Mouse (Mus musculus): ENCODE results near the gene Mrto4. TPM values are rescaled to one million over a fixed set of nuclear protein-coding genes. Genes with fewer than 3 reads are reported as not detected.
A peak's percentile ranks its signal among the peaks of the same experiment; 100 is the strongest.

Gene Mrto4
- polyA plus RNA-seq, 1 experiment, result 18.8 TPM

DNA sequence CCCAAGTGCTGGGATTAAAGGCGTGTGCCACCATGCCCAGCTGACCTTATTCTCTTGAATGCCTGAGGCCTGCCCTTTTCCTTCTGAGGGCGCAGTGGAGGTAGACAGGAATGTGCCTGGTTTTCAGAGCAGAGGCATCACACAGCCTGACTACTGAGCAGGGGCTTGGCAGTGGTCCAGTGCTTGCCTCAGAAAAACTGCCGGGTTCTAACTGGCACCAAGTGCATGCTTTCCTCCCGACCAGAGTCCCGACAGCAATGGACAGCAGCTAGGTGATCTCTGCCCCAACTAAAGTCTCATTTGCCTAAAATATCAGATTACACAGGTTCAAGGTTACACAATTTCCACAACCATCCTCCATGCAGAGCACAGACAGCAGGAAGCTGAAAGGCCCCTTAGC, 8.7 kb downstream of the Mrto4 start:
- peaks cover 10% of the 10 kb centered on the region for H3K4me1 ChIP-seq (ENCODE audit: control insufficient read depth, insufficient read depth, low read length)
- TF ChIP-seq POLR2A (IDR thresholded peaks at IDR 0.05; ENCODE audit: borderline replicate concordance, low read depth, low read length) (no peak), CTCF (IDR thresholded peaks at IDR 0.05; ENCODE audit: low read depth, low read length) (no peak)
- H3K27ac ChIP-seq (ENCODE audit: insufficient read depth, low read depth, low read length), result no peak overlapping the region
- no peak overlapping the region for H3K4me3 ChIP-seq (ENCODE audit: insufficient read depth, low read length)

DNA sequence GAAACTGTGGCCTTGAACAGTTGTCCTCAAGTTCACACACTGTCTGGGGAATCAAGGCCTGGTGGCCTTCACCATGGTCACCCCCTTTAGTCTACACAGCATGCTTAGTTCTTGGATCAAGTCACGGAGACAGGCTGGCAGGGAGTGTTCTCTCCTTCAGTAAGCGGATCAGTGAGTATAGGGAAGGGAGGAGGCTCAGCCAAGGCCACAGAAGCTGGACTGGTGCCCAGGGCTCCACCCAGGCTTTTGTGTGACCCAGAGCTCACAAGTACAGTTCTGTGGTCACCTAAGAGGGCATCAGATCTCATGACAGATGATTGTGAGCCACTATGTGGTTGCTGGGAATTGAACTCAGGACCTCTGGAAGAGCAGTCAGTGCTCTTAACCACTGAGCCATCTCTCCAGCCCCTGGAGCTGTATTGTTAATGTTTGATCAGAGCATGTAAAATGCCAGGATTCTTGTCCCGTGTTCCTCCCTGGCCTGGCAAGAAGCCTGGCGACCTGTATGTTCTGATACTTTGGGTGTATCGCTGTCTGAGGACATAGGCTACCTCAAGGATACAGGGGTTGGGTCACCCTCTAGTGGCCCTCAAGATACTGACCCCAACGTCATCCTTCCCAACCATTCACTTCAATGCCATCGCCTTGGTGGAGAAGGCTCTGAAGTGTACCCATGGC, 10.7 kb downstream of the Mrto4 start:
- TF ChIP-seq CTCF (IDR thresholded peaks at IDR 0.05; ENCODE audit: low read depth, low read length) (no peak), POLR2A (IDR thresholded peaks at IDR 0.05; ENCODE audit: borderline replicate concordance, low read depth, low read length) (no peak)

DNA sequence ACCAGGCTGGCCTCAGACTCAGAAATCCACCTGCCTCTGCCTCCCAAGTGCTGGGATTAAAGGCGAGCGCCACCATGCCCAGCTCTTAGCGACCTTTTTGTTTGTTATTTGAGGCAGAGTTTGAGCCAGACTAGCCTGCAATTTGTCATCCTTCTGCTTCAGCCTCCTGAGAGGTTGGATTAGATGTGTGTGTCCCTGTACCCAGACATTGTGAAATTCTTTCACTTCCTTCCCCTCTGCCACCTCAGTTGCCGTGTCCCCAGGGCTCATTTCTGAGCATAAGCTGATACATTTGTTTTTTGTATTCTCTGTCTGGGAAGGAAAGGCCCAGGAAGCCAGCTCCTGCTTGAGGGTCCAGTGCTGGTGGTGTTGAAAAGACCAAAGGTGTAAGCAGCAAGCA, 11.5 kb downstream of the Mrto4 start:
- TF ChIP-seq POLR2A (IDR thresholded peaks at IDR 0.05; ENCODE audit: borderline replicate concordance, low read depth, low read length) (no peak), CTCF (IDR thresholded peaks at IDR 0.05; ENCODE audit: low read depth, low read length) (no peak)
- no peak overlapping the region for H3K4me3 ChIP-seq (ENCODE audit: insufficient read depth, low read length)
- peaks cover 13% of the 10 kb centered on the region for H3K4me1 ChIP-seq (ENCODE audit: control insufficient read depth, insufficient read depth, low read length)
- H3K27ac ChIP-seq (ENCODE audit: insufficient read depth, low read depth, low read length), result no peak overlapping the region

More for the DNA sequence above, 10.7 kb downstream of the Mrto4 start:
- Histone ChIP-seq H3K4me3 (ENCODE audit: insufficient read depth, low read length) (no peak overlapping the region), H3K27ac (ENCODE audit: insufficient read depth, low read depth, low read length) (no peak overlapping the region), H3K4me1 (ENCODE audit: control insufficient read depth, insufficient read depth, low read length) (peaks cover 13% of the 10 kb centered on the region)

DNA sequence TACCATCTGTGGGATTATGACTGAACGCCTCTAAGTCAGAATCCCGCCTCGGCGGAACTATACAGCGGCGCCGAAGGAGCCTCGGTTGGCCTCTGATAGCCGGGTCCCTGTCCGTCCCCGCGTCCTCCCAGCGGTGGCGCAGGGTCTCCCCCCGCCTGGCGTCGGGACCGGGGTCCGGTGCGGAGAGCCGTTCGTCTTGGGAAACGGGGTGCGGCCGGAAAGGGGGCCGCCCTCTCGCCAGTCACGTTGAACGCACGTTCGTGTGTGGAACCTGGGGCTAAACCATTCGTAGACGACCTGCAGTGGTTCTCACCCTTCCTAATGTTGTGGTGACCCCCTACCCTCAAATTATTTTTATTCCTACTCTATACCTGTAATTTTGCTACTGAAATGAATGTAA, 14.2 kb downstream of the Mrto4 start:
- Histone ChIP-seq H3K4me1 (ENCODE audit: control insufficient read depth, insufficient read depth, low read length) (peaks cover 13% of the 10 kb centered on the region), H3K4me3 (ENCODE audit: insufficient read depth, low read length) (no peak overlapping the region), H3K27ac (ENCODE audit: insufficient read depth, low read depth, low read length) (no peak overlapping the region)
- no peak for TF ChIP-seq CTCF (IDR thresholded peaks at IDR 0.05; ENCODE audit: low read depth, low read length)
- TF ChIP-seq POLR2A (IDR thresholded peaks at IDR 0.05; ENCODE audit: borderline replicate concordance, low read depth, low read length), result no peak

DNA sequence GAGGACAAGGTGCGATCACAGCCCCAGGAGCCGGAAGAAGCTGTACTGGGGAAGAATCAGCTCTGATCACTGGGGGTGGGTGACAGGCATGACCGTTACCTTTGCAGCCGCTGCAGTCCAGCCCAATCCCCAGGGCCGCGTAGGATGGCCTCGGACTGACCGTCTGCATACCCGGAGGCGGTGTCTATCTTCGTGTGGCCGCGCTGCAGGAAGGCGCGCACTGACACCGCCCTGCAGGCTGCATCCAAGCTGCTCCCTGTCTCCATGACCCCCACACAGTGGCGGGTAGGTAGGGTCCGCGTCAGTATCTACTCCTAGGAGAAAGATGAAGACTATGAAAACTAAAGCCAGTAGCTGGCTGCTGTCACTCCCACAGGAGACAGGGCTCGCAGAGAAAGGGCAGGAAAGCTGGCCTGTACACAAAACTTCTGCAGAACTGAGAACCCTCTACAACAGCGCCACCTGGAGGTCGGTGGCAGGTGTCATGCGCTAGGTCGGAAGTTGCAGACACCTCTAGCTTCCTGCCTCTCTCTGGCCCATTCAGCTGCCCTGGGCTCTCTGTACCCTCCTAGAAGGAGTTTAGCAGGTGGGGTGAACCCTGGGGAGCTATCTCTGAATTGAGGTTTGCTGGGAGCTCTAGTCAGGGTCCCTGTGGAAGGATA, 15.4 kb downstream of the Mrto4 start:
- H3K4me1 ChIP-seq (ENCODE audit: control insufficient read depth, insufficient read depth, low read length), result peaks cover 12% of the 10 kb centered on the region
- TF ChIP-seq POLR2A (IDR thresholded peaks at IDR 0.05; ENCODE audit: borderline replicate concordance, low read depth, low read length), result no peak
- peak; percentile 53 for TF ChIP-seq CTCF (IDR thresholded peaks at IDR 0.05; ENCODE audit: low read depth, low read length)
- H3K4me3 ChIP-seq (ENCODE audit: insufficient read depth, low read length), result peak overlapping the region; percentile 47
- no peak overlapping the region for H3K27ac ChIP-seq (ENCODE audit: insufficient read depth, low read depth, low read length)

DNA sequence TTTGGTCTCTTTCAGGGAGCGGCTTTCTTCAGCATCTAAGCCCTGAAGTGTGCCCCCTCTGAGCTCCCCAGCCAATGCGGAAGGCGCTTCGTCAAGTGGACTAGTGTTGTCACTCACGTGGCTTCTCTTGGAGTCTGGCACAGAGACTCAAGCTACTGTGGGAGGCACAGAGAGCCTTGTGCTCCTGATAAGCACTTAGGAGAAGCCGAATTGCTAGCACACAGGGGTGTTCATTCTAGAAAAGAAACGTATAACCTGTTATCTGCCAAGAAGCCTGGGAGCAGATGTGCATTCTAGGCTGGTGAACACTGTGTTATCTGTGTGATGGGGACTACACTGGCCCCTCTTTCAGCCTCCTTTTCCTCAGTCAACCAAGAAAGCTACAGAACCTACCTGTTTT, 16.9 kb downstream of the Mrto4 start:
- H3K4me3 ChIP-seq (ENCODE audit: insufficient read depth, low read length), result no peak overlapping the region
- no peak for TF ChIP-seq CTCF (IDR thresholded peaks at IDR 0.05; ENCODE audit: low read depth, low read length)
- TF ChIP-seq POLR2A (IDR thresholded peaks at IDR 0.05; ENCODE audit: borderline replicate concordance, low read depth, low read length), result no peak

DNA sequence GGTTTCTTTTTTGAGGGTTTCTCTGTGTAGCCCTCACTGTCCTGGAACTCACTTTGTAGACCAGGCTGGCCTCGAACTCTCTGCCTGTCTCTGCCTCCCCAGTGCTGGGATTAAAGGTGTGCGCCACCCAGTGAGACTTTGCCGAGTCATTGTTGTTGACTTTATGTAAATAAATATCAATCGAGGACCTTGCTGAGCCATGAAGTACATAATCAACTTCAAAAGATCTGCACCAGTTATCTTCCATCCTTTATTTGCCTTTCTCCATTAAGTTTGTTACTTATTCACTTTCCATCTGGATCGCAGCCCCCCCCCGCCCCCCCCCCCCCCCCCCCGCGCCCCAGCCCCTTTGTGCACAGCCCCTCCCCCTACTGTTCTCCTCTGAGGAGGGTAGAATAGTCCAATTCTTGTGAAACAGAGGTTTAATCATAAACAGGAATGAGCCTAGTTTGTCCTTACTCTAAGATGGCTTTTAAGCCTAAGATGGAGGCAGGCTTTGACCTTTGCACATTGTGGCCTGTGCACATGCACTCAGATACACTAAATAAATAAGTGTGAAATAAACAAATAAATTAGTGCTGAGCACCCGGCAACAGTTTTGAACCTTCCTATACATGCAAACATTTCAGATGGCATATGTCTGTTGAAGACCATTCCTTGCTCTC, 17.6 kb downstream of the Mrto4 start:
- H3K4me3 ChIP-seq (ENCODE audit: insufficient read depth, low read length), result no peak overlapping the region
- H3K27ac ChIP-seq (ENCODE audit: insufficient read depth, low read depth, low read length), result no peak overlapping the region
- peaks cover 6% of the 10 kb centered on the region; the same call in 1 of the 2 replicates for H3K4me1 ChIP-seq (ENCODE audit: control insufficient read depth, insufficient read depth, low read length)
- TF ChIP-seq POLR2A (IDR thresholded peaks at IDR 0.05; ENCODE audit: borderline replicate concordance, low read depth, low read length) (no peak), CTCF (IDR thresholded peaks at IDR 0.05; ENCODE audit: low read depth, low read length) (no peak)

More for the DNA sequence above, 16.9 kb downstream of the Mrto4 start:
- no peak overlapping the region for H3K27ac ChIP-seq (ENCODE audit: insufficient read depth, low read depth, low read length)
- H3K4me1 ChIP-seq (ENCODE audit: control insufficient read depth, insufficient read depth, low read length), result peaks cover 6% of the 10 kb centered on the region; the same call in 1 of the 2 replicates

DNA sequence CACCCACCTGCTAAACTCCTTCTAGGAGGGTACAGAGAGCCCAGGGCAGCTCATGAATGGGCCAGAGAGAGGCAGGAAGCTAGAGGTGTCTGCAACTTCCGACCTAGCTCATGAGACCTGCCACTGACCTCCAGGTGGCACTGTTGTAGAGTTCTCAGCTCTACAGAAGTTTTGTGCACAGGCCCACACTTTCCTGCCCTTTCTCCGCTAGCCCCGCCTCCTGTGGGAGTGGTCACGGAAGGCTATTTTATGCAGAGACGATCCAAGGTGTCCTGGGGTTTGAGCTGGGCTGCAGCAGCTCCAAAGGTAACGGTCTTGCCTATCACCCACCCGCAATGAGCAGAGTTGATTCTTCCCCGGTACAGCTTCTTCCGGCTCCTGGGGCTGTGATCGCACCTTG, 21.8 kb downstream of the Mrto4 start:
- H3K4me1 ChIP-seq (ENCODE audit: control insufficient read depth, insufficient read depth, low read length), result peaks cover 3% of the 10 kb centered on the region; the same call in 1 of the 2 replicates
- H3K27ac ChIP-seq (ENCODE audit: insufficient read depth, low read depth, low read length), result no peak overlapping the region
- no peak; the same call in 1 of the 2 replicates for TF ChIP-seq CTCF (IDR thresholded peaks at IDR 0.05; ENCODE audit: low read depth, low read length)
- TF ChIP-seq POLR2A (IDR thresholded peaks at IDR 0.05; ENCODE audit: borderline replicate concordance, low read depth, low read length), result no peak
- H3K4me3 ChIP-seq (ENCODE audit: insufficient read depth, low read length), result peak overlapping the region; percentile 51

DNA sequence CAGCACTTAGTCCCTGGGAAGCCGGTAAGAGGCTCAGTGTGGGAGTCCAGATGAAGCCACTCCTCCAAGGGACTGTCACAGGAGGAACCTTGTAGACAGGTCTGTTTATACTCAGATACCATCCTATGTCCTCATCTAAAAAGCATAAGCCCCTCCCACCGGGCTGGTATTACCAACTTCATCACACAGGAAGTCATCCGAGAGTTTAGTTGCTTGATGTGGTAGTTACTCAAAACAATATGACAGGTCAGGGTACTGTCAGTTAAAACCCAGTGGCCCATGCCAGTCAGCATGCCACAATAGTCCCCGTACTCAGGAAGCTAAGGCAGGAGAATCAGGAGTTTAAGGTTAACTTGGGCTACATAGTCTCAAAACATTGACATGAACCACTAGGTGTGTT, 32.6 kb downstream of the Mrto4 start:
- no peak for TF ChIP-seq POLR2A (IDR thresholded peaks at IDR 0.05; ENCODE audit: borderline replicate concordance, low read depth, low read length)
- no peak for TF ChIP-seq CTCF (IDR thresholded peaks at IDR 0.05; ENCODE audit: low read depth, low read length)
- Histone ChIP-seq H3K4me1 (ENCODE audit: control insufficient read depth, insufficient read depth, low read length) (peaks cover 9% of the 10 kb centered on the region), H3K27ac (ENCODE audit: insufficient read depth, low read depth, low read length) (no peak overlapping the region), H3K4me3 (ENCODE audit: insufficient read depth, low read length) (no peak overlapping the region)

DNA sequence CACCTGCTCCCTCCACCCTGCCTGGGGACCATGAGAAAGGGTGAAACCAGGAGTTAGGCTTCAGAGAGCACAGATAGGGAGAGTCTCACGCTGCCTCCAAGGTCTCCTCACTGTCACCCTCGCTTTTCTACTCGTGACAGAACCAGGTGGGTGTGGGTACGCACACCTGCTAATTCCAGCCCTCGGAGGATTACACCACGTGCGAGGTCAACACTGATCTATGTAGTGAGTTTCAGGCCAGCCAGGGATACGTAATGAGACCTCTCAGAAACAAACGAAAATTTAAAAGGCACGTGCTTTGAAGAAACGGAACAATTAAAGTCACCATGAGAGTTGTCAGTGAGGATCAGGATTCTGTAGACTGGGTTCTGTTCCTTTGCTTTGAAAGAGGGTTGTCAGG, 33.9 kb downstream of the Mrto4 start:
- TF ChIP-seq POLR2A (IDR thresholded peaks at IDR 0.05; ENCODE audit: borderline replicate concordance, low read depth, low read length) (no peak), CTCF (IDR thresholded peaks at IDR 0.05; ENCODE audit: low read depth, low read length) (no peak)
- no peak overlapping the region for H3K4me3 ChIP-seq (ENCODE audit: insufficient read depth, low read length)

More for the DNA sequence above, 33.9 kb downstream of the Mrto4 start:
- H3K27ac ChIP-seq (ENCODE audit: insufficient read depth, low read depth, low read length), result no peak overlapping the region
- H3K4me1 ChIP-seq (ENCODE audit: control insufficient read depth, insufficient read depth, low read length), result peaks cover 9% of the 10 kb centered on the region
